Mouse (Mus musculus): ENCODE measurements around the gene Zfp235. TPM values are rescaled to one million over a fixed set of nuclear protein-coding genes. Genes with fewer than 3 reads are reported as not detected.
A peak's percentile ranks its signal among the peaks of the same experiment; 100 is the strongest.

Gene Zfp235
- 8.3 TPM in 2 replicates for polyA plus RNA-seq (2015; fragmentation: Nextera tagmentation; extraction: Ambion mirVana)

GRCm38 (mm10) chr7:24133996-24134828 lies at the start of gene Zfp235:
TSS of gene Zfp235 (plus strand) at chr7:24134169.
- TF ChIP-seq CTCF (IDR thresholded peaks at IDR 0.05; ENCODE audit: low read depth) (no peak), EP300 (optimal IDR thresholded peaks at IDR 0.05) (no peak)
- H3K27me3 ChIP-seq (ENCODE audit: control insufficient read depth, insufficient read depth, low read length): no peaks in the 10 kb centered on the region
- H3K9ac ChIP-seq (ENCODE audit: low read length): peak within 1 kb of the TSS; percentile 80
- H3K9me3 ChIP-seq (ENCODE audit: control insufficient read depth, low read length): no peaks in the 10 kb centered on the region
- ATAC-seq (ENCODE audit: low FRiP score, low TSS enrichment): peak; percentile 95
- peak within 1 kb of the TSS; percentile 70 for H3K4me2 ChIP-seq (replicated peaks; ENCODE audit: low read depth)
- H3K36me3 ChIP-seq (ENCODE audit: control insufficient read depth, insufficient read depth, low read length): peaks cover 7% of the 10 kb centered on the region
- peak within 1 kb of the TSS; percentile 81 for H3K4me3 ChIP-seq (ENCODE audit: low read depth, low read length)
- DNase-seq (ENCODE audit: low spot score): peak; percentile 86
- no peak within 1 kb of the TSS for H3K27ac ChIP-seq (replicated peaks)
- peaks cover 7% of the 10 kb centered on the region; the same call in 1 of the 2 replicates for H3K4me1 ChIP-seq (replicated peaks; ENCODE audit: control insufficient read depth, insufficient read depth)
- WGBS: 3% methylated on average over 32 of the region's 32 CpGs

- Histone ChIP-seq H3K36me3 (ENCODE audit: control insufficient read depth, insufficient read depth, low read length) (no peaks in the 10 kb centered on the region; the same call in 1 of the 2 replicates), H3K27ac (replicated peaks) (no peak overlapping the region), H3K27me3 (ENCODE audit: control insufficient read depth, insufficient read depth, low read length) (no peaks in the 10 kb centered on the region), H3K9ac (ENCODE audit: low read length) (no peak overlapping the region), H3K4me1 (replicated peaks; ENCODE audit: control insufficient read depth, insufficient read depth) (peaks cover 2% of the 10 kb centered on the region; the same call in 1 of the 2 replicates), H3K4me2 (replicated peaks; ENCODE audit: low read depth) (no peak overlapping the region), H3K4me3 (ENCODE audit: low read depth, low read length) (no peak overlapping the region), H3K9me3 (ENCODE audit: control insufficient read depth, low read length) (no peaks in the 10 kb centered on the region)
- ATAC-seq (ENCODE audit: low FRiP score, low TSS enrichment): no peak
- 90% methylated on average over 4 of the region's 4 CpGs for WGBS
- DNase-seq (ENCODE audit: low spot score): no peak
- TF ChIP-seq CTCF (IDR thresholded peaks at IDR 0.05; ENCODE audit: low read depth) (no peak), EP300 (optimal IDR thresholded peaks at IDR 0.05) (no peak)
These were observed 47.1 kb upstream of the Zfp235 start for GRCm38 (mm10) chr7:24086871-24087270.

- H3K4me1 ChIP-seq (replicated peaks; ENCODE audit: control insufficient read depth, insufficient read depth): peaks cover 2% of the 10 kb centered on the region; the same call in 1 of the 2 replicates
- H3K4me2 ChIP-seq (replicated peaks; ENCODE audit: low read depth): no peak overlapping the region
- peak; percentile 8 for DNase-seq (ENCODE audit: low spot score)
- H3K4me3 ChIP-seq (ENCODE audit: low read depth, low read length): no peak overlapping the region
- no peak overlapping the region for H3K27ac ChIP-seq (replicated peaks)
- TF ChIP-seq CTCF (IDR thresholded peaks at IDR 0.05; ENCODE audit: low read depth) (no peak), EP300 (optimal IDR thresholded peaks at IDR 0.05) (no peak)
- no peaks in the 10 kb centered on the region for H3K9me3 ChIP-seq (ENCODE audit: control insufficient read depth, low read length)
- H3K9ac ChIP-seq (ENCODE audit: low read length): no peak overlapping the region
- H3K36me3 ChIP-seq (ENCODE audit: control insufficient read depth, insufficient read depth, low read length): no peaks in the 10 kb centered on the region; the same call in 1 of the 2 replicates
- no peaks in the 10 kb centered on the region for H3K27me3 ChIP-seq (ENCODE audit: control insufficient read depth, insufficient read depth, low read length)
- ATAC-seq (ENCODE audit: low FRiP score, low TSS enrichment): no peak
- WGBS: 97% methylated on average over 12 of the region's 12 CpGs
These were observed 46.4 kb upstream of the Zfp235 start for GRCm38 (mm10) chr7:24087485-24088125.

- no peak for DNase-seq (ENCODE audit: low spot score)
- ATAC-seq (ENCODE audit: low FRiP score, low TSS enrichment): no peak
- H3K9me3 ChIP-seq (ENCODE audit: control insufficient read depth, low read length): peaks cover 48% of the 10 kb centered on the region
These were observed 29.6 kb upstream of the Zfp235 start for GRCm38 (mm10) chr7:24104403-24104802.

GRCm38 (mm10) chr7:24105144-24105703 lies 28.7 kb upstream of the Zfp235 start:
- 95% methylated on average over 18 of the region's 18 CpGs for WGBS
- DNase-seq (ENCODE audit: low spot score) (no peak), ATAC-seq (ENCODE audit: low FRiP score, low TSS enrichment) (0 out of 2 replicates have a peak, but pooled peaks have one; percentile 24)
- no peak overlapping the region for H3K4me2 ChIP-seq (replicated peaks; ENCODE audit: low read depth)
- no peaks in the 10 kb centered on the region for H3K4me1 ChIP-seq (replicated peaks; ENCODE audit: control insufficient read depth, insufficient read depth)
- no peak overlapping the region for H3K4me3 ChIP-seq (ENCODE audit: low read depth, low read length)
- H3K27me3 ChIP-seq (ENCODE audit: control insufficient read depth, insufficient read depth, low read length): no peaks in the 10 kb centered on the region
- H3K9ac ChIP-seq (ENCODE audit: low read length): no peak overlapping the region
- H3K9me3 ChIP-seq (ENCODE audit: control insufficient read depth, low read length): peaks cover 50% of the 10 kb centered on the region
- peaks cover 67% of the 10 kb centered on the region for H3K36me3 ChIP-seq (ENCODE audit: control insufficient read depth, insufficient read depth, low read length)
- H3K27ac ChIP-seq (replicated peaks): no peak overlapping the region
- TF ChIP-seq EP300 (optimal IDR thresholded peaks at IDR 0.05): no peak
- TF ChIP-seq CTCF (IDR thresholded peaks at IDR 0.05; ENCODE audit: low read depth): no peak

More at GRCm38 (mm10) chr7:24104403-24104802, 29.6 kb upstream of the Zfp235 start:
- no peak overlapping the region for H3K4me2 ChIP-seq (replicated peaks; ENCODE audit: low read depth)
- no peaks in the 10 kb centered on the region for H3K27me3 ChIP-seq (ENCODE audit: control insufficient read depth, insufficient read depth, low read length)
- no peak overlapping the region for H3K9ac ChIP-seq (ENCODE audit: low read length)
- peaks cover 67% of the 10 kb centered on the region for H3K36me3 ChIP-seq (ENCODE audit: control insufficient read depth, insufficient read depth, low read length)
- TF ChIP-seq CTCF (IDR thresholded peaks at IDR 0.05; ENCODE audit: low read depth) (no peak), EP300 (optimal IDR thresholded peaks at IDR 0.05) (no peak)
- WGBS: 95% methylated on average over 9 of the region's 9 CpGs
- no peaks in the 10 kb centered on the region for H3K4me1 ChIP-seq (replicated peaks; ENCODE audit: control insufficient read depth, insufficient read depth)
- no peak overlapping the region for H3K27ac ChIP-seq (replicated peaks)
- no peak overlapping the region for H3K4me3 ChIP-seq (ENCODE audit: low read depth, low read length)

Measured in stomach, postnatal 0 days (tissue).